Mouse (Mus musculus) forebrain, postnatal 0 days (tissue): Measurements from ENCODE around the gene Hexa. TPM values are rescaled to one million over a fixed set of nuclear protein-coding genes. Genes with fewer than 3 reads are reported as not detected.

Experiments used
- ATAC-seq: fragments of 200-750 bp; cut with Nextera tagmentation; 2 replicates; pipeline ENCODE4 v1.8.0; 2017; ENCODE audit warnings: mild to moderate bottlenecking, moderate library complexity
- DNase-seq: peaks from one replicate; pipeline ENCODE4 v3.0.0-alpha.2; 2015
- H3K27ac ChIP-seq: fragments of 300-500 bp; sonication (generic); 2 replicates; pipeline ENCODE4 v1.5.1; 2014; ENCODE audit warnings: low read depth, mild to moderate bottlenecking, antibody characterized with exemption, low read length, moderate library complexity, mixed read lengths
- H3K27me3 ChIP-seq: fragments of 300-500 bp; sonication (generic); 2 replicates; pipeline ENCODE4 v1.6.1; 2014; ENCODE audit warnings: mild to moderate bottlenecking, low read length, mixed read lengths; ENCODE audit not compliant: insufficient read depth
- H3K36me3 ChIP-seq: fragments of 300-500 bp; sonication (generic); 2 replicates; pipeline ENCODE4 v1.6.1; 2014; ENCODE audit warnings: mild to moderate bottlenecking, moderate library complexity; ENCODE audit not compliant: insufficient read depth
- H3K4me1 ChIP-seq: fragments of 300-500 bp; sonication (generic); 2 replicates; pipeline ENCODE4 v1.6.1; 2014; ENCODE audit warnings: antibody characterized with exemption; ENCODE audit not compliant: insufficient read depth
- H3K4me2 ChIP-seq: fragments of 300-500 bp; sonication (generic); 2 replicates; pipeline ENCODE4 v1.6.1; 2014; ENCODE audit warnings: low read depth, mild to moderate bottlenecking, moderate library complexity
- H3K4me3 ChIP-seq: fragments of 300-500 bp; sonication (generic); 2 replicates; pipeline ENCODE4 v1.5.1; 2014; ENCODE audit warnings: low read depth, low read length, mixed read lengths
- H3K9ac ChIP-seq: fragments of 300-500 bp; sonication (generic); 2 replicates; pipeline ENCODE4 v1.6.1; 2014; ENCODE audit warnings: mild to moderate bottlenecking
- H3K9me3 ChIP-seq: fragments of 300-500 bp; sonication (generic); 2 replicates; pipeline ENCODE4 v1.6.1; 2016; ENCODE audit warnings: low read length
- CTCF ChIP-seq: sonication (generic); IDR thresholded peaks from 2 replicates; pipeline ENCODE4 v1.5.1; 2016; ENCODE audit warnings: antibody characterized with exemption, control low read depth, low read depth
- WGBS: fragments of 180-500 bp; shearing (Covaris S2); extraction: QIAGEN DNeasy Blood & Tissue Kit; methylation state at CpG from one replicate; pipeline ENCODE4 v1.1.7; 2014; 5-methylcytosine and 5-hydroxymethylcytosine counted together
- polyA plus RNA-seq: library from polyadenylated mRNA; unstranded; fragments of >200 nt; fragmentation: Nextera tagmentation; extraction: Ambion mirVana; gene quantifications from 2 replicates; pipeline ENCODE4 v1.2.1, GENCODE M21; 2015
- total RNA-seq: library from RNA; depleted of rRNA; stranded (reverse); fragments of >200 nt; gene quantifications from 2 replicates; pipeline ENCODE4 v1.2.3, GENCODE M21; 2014; rRNA removed

Gene Hexa
- total RNA-seq (48.1 and 50.7 TPM in 2 replicates), polyA plus RNA-seq (46.3 and 49.9 TPM in 2 replicates)

DNA sequence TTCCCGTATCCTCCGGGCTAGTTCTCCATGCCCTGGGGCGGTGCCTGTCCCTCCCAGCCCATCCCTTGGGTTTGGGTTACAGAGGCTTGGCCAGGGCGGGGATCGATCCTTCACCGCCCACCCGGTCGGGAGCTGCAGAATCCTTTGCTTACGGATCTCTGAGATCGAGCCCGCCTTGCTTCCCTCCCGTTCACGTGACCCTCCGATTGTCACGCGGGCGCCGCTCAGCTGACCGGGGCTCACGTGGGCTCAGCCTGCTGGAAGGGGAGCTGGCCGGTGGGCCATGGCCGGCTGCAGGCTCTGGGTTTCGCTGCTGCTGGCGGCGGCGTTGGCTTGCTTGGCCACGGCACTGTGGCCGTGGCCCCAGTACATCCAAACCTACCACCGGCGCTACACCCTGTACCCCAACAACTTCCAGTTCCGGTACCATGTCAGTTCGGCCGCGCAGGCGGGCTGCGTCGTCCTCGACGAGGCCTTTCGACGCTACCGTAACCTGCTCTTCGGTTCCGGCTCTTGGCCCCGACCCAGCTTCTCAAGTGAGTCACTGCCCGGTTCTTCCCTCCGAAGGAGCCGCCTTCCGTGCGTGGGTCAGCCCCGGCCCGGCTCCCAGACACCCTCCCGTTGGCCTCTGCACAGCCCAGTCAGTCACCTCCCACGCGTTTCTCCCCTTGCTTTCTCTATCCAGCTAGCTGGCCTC, at the start of gene Hexa, which contains the start of gene Tmem202:
TSS of gene Hexa (plus strand) at position 100 of the 697 bp plus-strand sequence.
TSS of gene Tmem202 (minus strand) at position 407 of the 697 bp plus-strand sequence.
- ATAC-seq (peak; percentile 97), DNase-seq (peak; percentile 91)
- Histone ChIP-seq H3K36me3 (no peaks in the 10 kb centered on the region), H3K4me3 (peak within 1 kb of the TSS; percentile 60), H3K27me3 (no peaks in the 10 kb centered on the region), H3K27ac (0 out of 2 replicates have a peak within 1 kb of the TSS, but pooled peaks have one; percentile 54), H3K4me2 (peak within 1 kb of the TSS; percentile 95), H3K4me1 (peaks cover 22% of the 10 kb centered on the region), H3K9ac (peak within 1 kb of the TSS; percentile 67), H3K9me3 (no peaks in the 10 kb centered on the region)
- TF ChIP-seq CTCF, result no peak
- 9% methylated on average over 55 of the region's 55 CpGs for WGBS

DNA sequence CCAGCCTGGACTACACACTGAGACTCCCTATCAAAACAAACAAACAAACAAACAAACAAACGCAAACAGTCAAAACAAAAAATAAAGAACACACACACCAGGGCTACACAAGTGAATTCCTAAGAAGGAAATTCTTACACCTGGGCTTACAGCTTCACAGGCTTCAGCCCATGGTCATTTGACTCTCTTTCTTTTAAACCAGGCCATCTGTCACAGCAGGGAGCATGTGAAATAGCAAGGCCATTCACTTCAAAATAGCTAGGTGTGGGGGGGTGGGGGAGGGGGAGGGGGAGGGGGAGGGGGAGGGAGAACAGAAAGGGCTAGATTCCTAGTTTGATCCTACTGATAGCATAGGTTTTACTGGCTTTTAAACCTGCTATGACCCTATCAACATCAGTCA, 31.2 kb upstream of the Hexa start:
- no peak for ATAC-seq
- TF ChIP-seq CTCF, result no peak
- H3K27ac ChIP-seq, result no peak overlapping the region
- 68% methylated on average over 1 of the region's 1 CpGs for WGBS
- H3K9me3 ChIP-seq, result no peaks in the 10 kb centered on the region
- DNase-seq, result no peak
- H3K4me1 ChIP-seq, result no peaks in the 10 kb centered on the region
- H3K9ac ChIP-seq, result no peak overlapping the region
- no peak overlapping the region for H3K4me2 ChIP-seq
- H3K36me3 ChIP-seq, result no peaks in the 10 kb centered on the region
- no peaks in the 10 kb centered on the region for H3K27me3 ChIP-seq
- H3K4me3 ChIP-seq, result no peak overlapping the region

DNA sequence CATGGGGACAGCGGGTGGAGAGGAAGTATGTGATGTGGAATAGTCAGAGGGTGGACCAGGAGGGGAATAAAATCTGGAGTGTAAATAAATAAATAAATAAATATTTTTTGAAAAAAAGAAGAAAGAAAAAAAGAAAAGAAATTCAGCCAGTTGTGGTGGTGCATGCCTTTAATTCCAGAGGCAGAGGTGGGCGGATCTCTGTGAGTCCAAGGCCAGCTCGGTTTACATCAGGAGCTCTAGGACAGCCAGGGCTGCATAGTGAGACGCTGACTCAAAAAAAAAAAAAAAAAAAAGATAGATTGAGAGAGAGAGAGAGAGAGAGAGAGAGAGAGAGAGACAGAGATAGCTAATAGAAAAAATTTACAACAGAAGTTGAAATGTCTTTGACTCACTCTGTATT, 27.0 kb upstream of the Hexa start:
- 63% methylated on average over 4 of the region's 4 CpGs for WGBS
- Histone ChIP-seq H3K4me3 (no peak overlapping the region), H3K27ac (no peak overlapping the region), H3K9me3 (no peaks in the 10 kb centered on the region), H3K9ac (no peak overlapping the region), H3K36me3 (no peaks in the 10 kb centered on the region), H3K4me2 (no peak overlapping the region), H3K27me3 (no peaks in the 10 kb centered on the region), H3K4me1 (no peaks in the 10 kb centered on the region)
- no peak for ATAC-seq
- no peak for TF ChIP-seq CTCF
- DNase-seq, result no peak

DNA sequence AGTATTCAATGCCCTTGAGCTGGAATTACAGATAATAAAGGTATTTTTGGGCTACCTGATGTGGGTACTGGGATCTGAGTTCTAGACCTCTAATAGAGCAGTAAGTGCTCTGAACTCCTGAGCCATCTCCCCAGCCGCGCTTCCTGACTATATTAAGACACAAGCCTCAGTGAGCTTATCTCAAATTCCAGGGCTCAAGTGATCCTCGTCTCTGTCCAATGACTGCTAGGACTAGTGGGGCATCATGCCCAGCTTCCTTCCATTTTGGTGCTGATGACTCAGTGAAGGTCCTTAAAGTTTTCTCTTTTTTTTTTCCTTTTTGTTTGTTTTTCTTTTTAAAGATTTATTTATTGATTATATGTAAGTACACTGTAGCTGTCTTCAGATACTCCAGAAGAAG, 24.3 kb upstream of the Hexa start:
- ATAC-seq, result no peak
- Histone ChIP-seq H3K27ac (no peak overlapping the region), H3K4me2 (no peak overlapping the region), H3K9ac (no peak overlapping the region), H3K36me3 (no peaks in the 10 kb centered on the region), H3K27me3 (no peaks in the 10 kb centered on the region), H3K4me3 (no peak overlapping the region), H3K4me1 (no peaks in the 10 kb centered on the region), H3K9me3 (no peaks in the 10 kb centered on the region)
- no peak for DNase-seq
- no peak for TF ChIP-seq CTCF
- WGBS, result 75% methylated on average over 3 of the region's 3 CpGs

DNA sequence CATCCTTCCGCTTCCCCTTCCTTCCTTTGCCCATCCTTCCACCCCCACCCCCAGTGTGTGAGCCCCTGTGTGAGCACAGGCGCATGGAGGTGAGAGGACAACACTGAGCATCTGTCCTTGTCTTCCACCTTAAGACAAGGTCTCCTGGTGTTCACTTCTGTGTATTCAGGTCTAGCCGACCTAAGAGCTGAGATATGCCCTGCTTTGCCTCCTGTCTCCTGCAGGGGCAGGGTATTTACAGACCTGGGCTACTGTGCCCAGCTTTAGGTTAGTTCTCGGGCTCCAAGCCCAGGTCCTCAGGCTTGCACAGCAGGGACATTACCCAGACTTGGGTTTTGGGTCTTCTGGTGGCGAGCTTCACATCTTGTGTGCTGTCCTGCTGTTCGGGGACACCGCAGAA, 22.2 kb upstream of the Hexa start:
- Histone ChIP-seq H3K27me3 (no peaks in the 10 kb centered on the region), H3K36me3 (no peaks in the 10 kb centered on the region), H3K27ac (no peak overlapping the region), H3K4me1 (no peaks in the 10 kb centered on the region), H3K9me3 (no peaks in the 10 kb centered on the region), H3K9ac (no peak overlapping the region), H3K4me3 (no peak overlapping the region), H3K4me2 (no peak overlapping the region)
- DNase-seq (no peak), ATAC-seq (no peak)
- WGBS, result 55% methylated on average over 7 of the region's 7 CpGs
- TF ChIP-seq CTCF, result 0 out of 2 replicates have a peak, but pooled peaks have one; percentile 6

DNA sequence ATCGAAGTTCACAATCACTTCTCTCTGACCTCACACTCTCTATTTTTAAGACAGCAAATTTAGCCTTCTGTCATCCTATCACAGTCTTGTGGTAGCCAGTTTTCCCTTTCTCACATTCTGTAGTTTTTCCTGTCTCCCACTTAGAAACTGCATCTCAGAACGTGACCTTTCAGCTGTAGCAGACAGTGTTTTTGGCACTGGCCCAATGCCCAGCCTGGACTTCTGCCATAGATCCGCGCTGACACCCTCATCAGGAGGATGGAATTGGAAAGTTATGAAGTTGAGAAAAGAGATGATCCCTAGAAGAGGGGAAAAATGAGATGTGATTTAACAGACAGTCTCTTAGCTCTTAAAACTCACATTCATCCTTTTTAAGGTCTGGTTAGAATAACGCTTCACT, 20.4 kb upstream of the Hexa start:
- WGBS, result 60% methylated on average over 5 of the region's 5 CpGs
- Histone ChIP-seq H3K4me3 (no peak overlapping the region), H3K27me3 (no peaks in the 10 kb centered on the region), H3K36me3 (no peaks in the 10 kb centered on the region), H3K4me1 (no peaks in the 10 kb centered on the region), H3K9me3 (no peaks in the 10 kb centered on the region), H3K27ac (no peak overlapping the region), H3K4me2 (no peak overlapping the region), H3K9ac (no peak overlapping the region)
- DNase-seq, result peak; percentile 48
- no peak for TF ChIP-seq CTCF
- peak; percentile 32; the same call in 1 of the 2 replicates for ATAC-seq

DNA sequence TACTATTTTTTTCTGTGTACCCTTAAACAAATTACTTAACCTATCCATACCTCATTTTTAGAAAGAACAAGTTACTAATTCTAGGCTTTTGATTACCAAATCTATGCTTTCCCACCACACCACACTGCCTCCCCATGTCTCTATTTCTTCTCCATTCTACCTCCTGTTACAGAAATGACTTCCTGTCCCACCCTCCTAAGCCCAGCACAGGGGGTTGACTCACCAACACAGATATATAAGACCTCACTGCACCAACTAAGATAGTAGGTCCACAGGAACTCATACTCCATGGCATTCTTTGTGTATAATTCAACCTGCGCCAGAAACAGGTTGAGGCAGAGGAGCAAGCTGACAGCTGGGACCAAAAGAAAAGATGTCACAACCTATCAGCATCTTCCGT, 19.9 kb upstream of the Hexa start:
- no peak for DNase-seq
- Histone ChIP-seq H3K27ac (no peak overlapping the region), H3K9ac (no peak overlapping the region), H3K4me2 (no peak overlapping the region), H3K27me3 (no peaks in the 10 kb centered on the region), H3K9me3 (no peaks in the 10 kb centered on the region), H3K36me3 (no peaks in the 10 kb centered on the region), H3K4me3 (no peak overlapping the region), H3K4me1 (no peaks in the 10 kb centered on the region)
- ATAC-seq, result no peak
- 78% methylated on average over 2 of the region's 2 CpGs for WGBS
- TF ChIP-seq CTCF, result no peak
